Mouse (Mus musculus) limb, embryonic 10.5 days (tissue): ENCODE results near the gene Cby1. TPM values are rescaled to one million over a fixed set of nuclear protein-coding genes. Genes with fewer than 3 reads are reported as not detected.
"Not testable (repeated sequence)": the region's sequence is repeated elsewhere in the genome, so short reads cannot be mapped to it uniquely, and the experiment has no call there.

Source experiments
- DNase-seq: peaks from one replicate; pipeline ENCODE4 v3.0.0-alpha.2; 2017; ENCODE audit warnings: low spot score
- H3K27ac ChIP-seq: fragments of 300-500 bp; sonication (generic); 2 replicates; pipeline ENCODE4 v1.5.1; 2016; ENCODE audit warnings: mild to moderate bottlenecking
- H3K27me3 ChIP-seq: fragments of 300-500 bp; sonication (generic); 2 replicates; pipeline ENCODE4 v1.6.1; 2016; ENCODE audit warnings: low read depth, mild to moderate bottlenecking; ENCODE audit not compliant: poor library complexity, severe bottlenecking
- H3K36me3 ChIP-seq: fragments of 300-500 bp; sonication (generic); 2 replicates; pipeline ENCODE4 v1.6.1; 2016; ENCODE audit warnings: mild to moderate bottlenecking, moderate library complexity
- H3K4me1 ChIP-seq: fragments of 300-500 bp; sonication (generic); 2 replicates; pipeline ENCODE4 v1.6.1; 2016
- H3K4me3 ChIP-seq: fragments of 300-500 bp; sonication (generic); 2 replicates; pipeline ENCODE4 v1.5.1; 2016; ENCODE audit warnings: mild to moderate bottlenecking, moderate library complexity
- H3K9me3 ChIP-seq: fragments of 300-500 bp; sonication (generic); replicated peaks from 2 replicates; pipeline ENCODE4 v1.6.1; 2016; ENCODE audit warnings: mild to moderate bottlenecking
- WGBS: fragments of 180-500 bp; shearing (Covaris S2); methylation state at CpG from one replicate; pipeline ENCODE4 v1.1.7; 2016; 5-methylcytosine and 5-hydroxymethylcytosine counted together
- polyA plus RNA-seq: library from polyadenylated mRNA; unstranded; fragments of >200 nt; fragmentation: Nextera tagmentation; extraction: Ambion mirVana; gene quantifications from 2 replicates; pipeline ENCODE4 v1.2.1, GENCODE M21; 2016

Cby1 gene
- polyA plus RNA-seq, 1 experiment from 2014 or later, result 65.6 TPM

DNA sequence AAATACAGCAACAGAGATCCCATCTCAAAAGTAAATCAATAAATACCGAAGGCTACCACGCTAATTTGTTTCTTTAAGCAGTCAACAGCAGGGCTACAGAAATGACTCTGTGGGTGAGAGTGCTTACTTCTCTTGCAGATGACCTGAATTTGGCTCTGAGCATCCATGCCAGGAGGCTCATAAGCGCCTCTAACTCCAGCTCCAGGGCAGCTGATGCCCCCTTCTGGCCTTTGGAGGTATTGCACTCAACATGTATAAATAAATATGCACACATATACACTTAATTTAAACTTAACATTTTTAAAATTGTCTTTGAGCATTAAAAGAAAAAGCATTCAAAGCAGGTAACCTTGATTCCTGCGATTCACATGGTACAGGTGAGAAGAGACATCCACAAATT is 7.5 kb upstream of the Cby1 start:
- peak; percentile 29 for DNase-seq
- peaks cover 18% of the 10 kb centered on the region; the same call in 1 of the 2 replicates for H3K36me3 ChIP-seq
- no peaks in the 10 kb centered on the region for H3K9me3 ChIP-seq
- H3K27ac ChIP-seq, result no peak overlapping the region
- no peaks in the 10 kb centered on the region for H3K4me1 ChIP-seq
- WGBS, result 73% methylated on average over 4 of the region's 4 CpGs
- H3K4me3 ChIP-seq, result no peak overlapping the region
- H3K27me3 ChIP-seq, result no peaks in the 10 kb centered on the region

DNA sequence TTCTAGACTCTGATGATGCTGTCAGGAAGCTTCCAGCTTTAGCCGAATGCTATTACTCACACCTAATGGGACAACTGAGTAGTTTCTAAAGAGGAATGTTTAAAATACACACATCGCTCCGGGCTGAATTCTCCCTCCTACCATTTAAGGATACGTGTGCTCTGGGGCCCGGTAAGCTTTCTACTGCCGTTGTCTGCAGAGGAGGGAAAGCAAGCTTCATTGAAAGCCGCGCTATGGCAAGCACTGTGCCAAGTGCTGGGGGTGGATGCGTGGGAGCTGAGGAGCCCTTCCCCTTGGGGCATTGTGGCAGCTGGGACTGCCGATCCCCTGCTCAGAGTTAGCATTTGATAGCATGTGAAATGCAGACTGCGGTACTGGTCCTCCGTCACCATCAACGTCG is 2.5 kb upstream of the Cby1 start:
- H3K9me3 ChIP-seq, result no peaks in the 10 kb centered on the region; the same call in 1 of the 2 replicates
- H3K27me3 ChIP-seq, result no peaks in the 10 kb centered on the region
- WGBS, result 95% methylated on average over 14 of the region's 14 CpGs
- DNase-seq, result no peak
- H3K27ac ChIP-seq, result no peak overlapping the region
- H3K4me3 ChIP-seq, result no peak overlapping the region
- H3K4me1 ChIP-seq, result peaks cover 13% of the 10 kb centered on the region
- peaks cover 10% of the 10 kb centered on the region for H3K36me3 ChIP-seq

DNA sequence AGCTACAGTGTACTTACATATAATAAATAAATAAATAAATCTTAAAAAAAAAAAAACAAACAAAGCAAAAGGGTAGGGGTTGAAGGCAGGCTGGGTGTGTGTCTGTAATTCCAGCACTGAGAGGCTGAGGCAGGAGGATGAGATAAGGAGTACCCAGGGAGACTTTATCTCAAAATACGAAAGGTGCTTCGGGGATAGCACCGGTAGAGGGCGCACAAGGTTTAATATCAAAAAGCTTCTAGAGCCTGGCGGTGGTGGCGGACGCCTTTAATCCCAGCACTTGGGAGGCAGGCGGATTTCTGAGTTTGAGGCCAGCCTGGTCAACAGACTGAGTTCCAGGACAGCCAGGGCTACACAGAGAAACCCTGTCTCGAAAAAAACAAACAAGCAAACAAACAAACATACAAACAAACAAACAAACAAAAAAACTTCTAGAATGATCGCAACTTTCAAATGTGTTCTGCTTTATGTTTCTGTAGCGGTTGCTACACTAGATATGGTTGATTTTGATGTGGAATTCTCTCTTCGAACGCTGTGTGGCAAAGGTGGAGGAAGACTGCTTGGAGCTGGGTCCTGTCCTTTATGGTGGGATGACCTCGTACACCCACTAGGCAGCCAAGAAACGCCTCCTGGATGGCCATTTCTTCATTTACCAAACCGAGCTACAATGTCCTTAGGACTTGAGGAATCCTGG is 1.0 kb upstream of the Cby1 start:
- H3K4me1 ChIP-seq, result peaks cover 13% of the 10 kb centered on the region
- H3K9me3 ChIP-seq, result peaks cover 2% of the 10 kb centered on the region; the same call in 1 of the 2 replicates
- H3K27me3 ChIP-seq, result no peaks in the 10 kb centered on the region
- H3K4me3 ChIP-seq, result peak overlapping the region; percentile 68
- peak overlapping the region; percentile 95 for H3K27ac ChIP-seq
- DNase-seq, result peak; percentile 84
- WGBS, result 4% methylated on average over 16 of the region's 16 CpGs
- H3K36me3 ChIP-seq, result peaks cover 21% of the 10 kb centered on the region

DNA sequence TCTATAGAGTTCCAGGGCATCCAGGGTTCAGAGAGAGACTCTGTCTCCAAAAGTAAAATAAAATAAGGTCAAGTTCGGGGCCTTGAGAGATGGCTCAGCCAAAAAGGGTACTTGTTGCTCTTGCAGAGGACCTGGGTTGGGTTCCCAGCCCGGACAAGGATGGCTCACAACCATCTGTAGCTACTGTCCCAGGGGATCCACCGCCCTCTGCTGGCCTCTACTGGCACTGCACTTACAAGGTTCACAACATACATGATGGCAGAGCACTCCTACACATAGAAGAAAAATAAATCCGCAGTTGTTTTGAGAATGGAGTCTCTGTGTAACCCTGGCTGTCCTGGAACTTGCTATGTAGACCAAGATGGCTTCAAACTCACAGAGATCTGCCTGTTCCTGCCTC is 2.9 kb downstream of the Cby1 start:
- H3K27me3 ChIP-seq, result no peaks in the 10 kb centered on the region
- H3K36me3 ChIP-seq, result peaks cover 43% of the 10 kb centered on the region
- peak; percentile 52 for DNase-seq
- H3K27ac ChIP-seq, result no peak overlapping the region
- WGBS, result 74% methylated on average over 4 of the region's 4 CpGs
- no peak overlapping the region for H3K4me3 ChIP-seq
- H3K4me1 ChIP-seq, result peaks cover 13% of the 10 kb centered on the region
- peaks cover 2% of the 10 kb centered on the region; the same call in 1 of the 2 replicates for H3K9me3 ChIP-seq

DNA sequence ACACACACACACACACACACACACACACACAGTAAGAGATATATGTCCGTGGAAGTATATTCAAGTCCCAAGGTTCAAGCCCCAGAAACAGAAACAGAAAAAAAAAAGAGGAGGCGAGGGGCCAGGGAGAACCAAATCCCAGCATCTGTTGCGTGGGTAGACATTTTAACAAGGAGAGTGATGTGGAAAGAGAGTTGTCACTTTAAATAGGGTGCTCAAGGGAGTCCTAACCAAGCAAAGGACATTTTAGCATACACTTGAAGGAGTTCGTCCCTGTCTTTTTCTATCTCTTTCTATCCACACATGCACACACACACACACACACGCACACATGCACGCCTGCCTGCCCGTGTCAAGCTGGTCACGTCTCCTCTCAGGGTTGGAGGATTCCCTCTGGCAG is 5.7 kb downstream of the Cby1 start:
- no peak overlapping the region for H3K4me3 ChIP-seq
- H3K9me3 ChIP-seq, result peaks cover 2% of the 10 kb centered on the region; the same call in 1 of the 2 replicates
- H3K4me1 ChIP-seq, result peaks cover 4% of the 10 kb centered on the region
- no peak overlapping the region for H3K27ac ChIP-seq
- H3K36me3 ChIP-seq, result peaks cover 55% of the 10 kb centered on the region
- DNase-seq, result no peak
- WGBS, result 93% methylated on average over 8 of the region's 8 CpGs
- H3K27me3 ChIP-seq, result no peaks in the 10 kb centered on the region

DNA sequence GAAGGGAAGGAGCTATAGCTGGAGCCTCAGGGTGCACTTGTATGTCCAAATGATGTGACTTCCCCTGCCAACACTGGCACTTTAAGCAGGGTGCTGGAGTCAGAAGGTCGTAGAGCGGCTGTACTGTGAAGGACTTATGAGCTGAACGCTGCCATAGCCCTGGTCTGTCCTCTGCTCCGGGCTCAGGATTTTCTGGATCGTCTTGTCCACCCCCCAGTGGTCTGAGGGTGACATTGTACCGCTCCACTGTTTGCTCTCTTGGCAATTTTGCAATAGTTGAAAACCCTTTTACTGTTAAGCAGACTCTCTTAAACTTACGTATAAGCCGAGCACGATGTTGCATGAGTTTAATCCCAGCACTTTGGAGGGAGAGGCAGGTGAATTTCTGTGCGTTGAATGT is 10.2 kb downstream of the Cby1 start:
- 77% methylated on average over 10 of the region's 10 CpGs for WGBS
- Histone ChIP-seq H3K36me3 (peaks cover 52% of the 10 kb centered on the region), H3K9me3 (no peaks in the 10 kb centered on the region), H3K27ac (no peak overlapping the region), H3K4me3 (no peak overlapping the region), H3K27me3 (no peaks in the 10 kb centered on the region), H3K4me1 (peaks cover 6% of the 10 kb centered on the region)
- no peak for DNase-seq

DNA sequence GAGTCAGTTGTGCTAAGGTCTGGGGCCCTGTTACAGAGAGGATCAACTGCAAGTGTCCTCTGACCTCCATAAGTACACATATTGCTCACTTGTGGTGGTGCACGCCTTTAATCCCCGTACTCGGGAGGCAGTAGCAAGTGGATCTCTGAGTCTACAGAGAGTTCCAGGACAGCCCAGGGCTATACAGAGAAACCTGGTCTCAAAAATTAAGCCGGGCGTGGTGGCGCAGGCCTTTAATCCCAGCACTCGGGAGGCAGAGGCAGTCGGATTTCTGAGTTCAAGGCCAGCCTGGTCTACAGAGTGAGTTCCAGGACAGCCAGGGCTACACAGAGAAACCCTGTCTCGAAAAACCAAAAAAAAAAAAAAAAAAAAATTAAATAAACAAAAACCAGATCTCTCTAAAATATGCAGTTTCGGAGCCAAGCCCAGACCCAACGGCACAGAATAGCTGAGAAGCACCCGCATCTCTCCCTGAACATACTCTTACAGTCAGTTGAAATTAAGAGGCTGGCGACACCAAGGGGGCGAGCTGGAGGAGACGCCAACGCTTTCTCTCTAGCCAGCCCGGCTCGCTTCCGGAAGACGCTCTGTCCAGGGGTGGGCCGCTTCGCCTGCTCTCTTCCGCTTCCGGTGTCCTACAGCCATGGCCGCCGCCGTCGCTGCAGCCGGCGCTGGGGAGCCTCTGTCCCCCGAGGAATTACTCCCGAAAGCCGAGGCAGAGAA is 11.4 kb downstream of the Cby1 start, which contains the start of gene Tomm22:
TSS of gene Tomm22 (plus strand) at position 613 of the 723 bp plus-strand sequence.
- 21% methylated on average over 33 of the region's 33 CpGs for whole genome bisulfite sequencing
- peak; percentile 93 for DNase-seq
- Histone ChIP-seq H3K9me3 (no peaks in the 10 kb centered on the region), H3K36me3 (peaks cover 64% of the 10 kb centered on the region), H3K27ac (peak within 1 kb of the TSS; percentile 88), H3K4me3 (peak within 1 kb of the TSS; percentile 94), H3K4me1 (peaks cover 6% of the 10 kb centered on the region), H3K27me3 (no peaks in the 10 kb centered on the region)

DNA sequence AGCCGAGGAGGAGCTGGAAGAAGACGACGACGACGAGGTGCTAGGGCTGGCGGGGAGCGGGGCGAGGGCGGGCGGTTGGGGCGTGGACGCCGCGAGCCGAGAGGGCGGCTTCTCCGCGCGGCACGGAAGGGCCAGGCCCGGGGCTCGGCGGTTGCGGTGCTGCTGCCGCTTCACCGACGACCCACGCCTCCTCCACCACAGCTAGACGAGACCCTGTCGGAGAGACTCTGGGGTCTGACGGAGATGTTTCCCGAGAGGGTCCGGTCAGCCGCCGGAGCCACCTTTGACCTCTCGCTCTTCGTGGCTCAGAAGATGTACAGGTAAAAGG is 11.9 kb downstream of the Cby1 start:
- under 1% methylated on average over 37 of the region's 37 CpGs for WGBS
- no peak for DNase-seq

DNA sequence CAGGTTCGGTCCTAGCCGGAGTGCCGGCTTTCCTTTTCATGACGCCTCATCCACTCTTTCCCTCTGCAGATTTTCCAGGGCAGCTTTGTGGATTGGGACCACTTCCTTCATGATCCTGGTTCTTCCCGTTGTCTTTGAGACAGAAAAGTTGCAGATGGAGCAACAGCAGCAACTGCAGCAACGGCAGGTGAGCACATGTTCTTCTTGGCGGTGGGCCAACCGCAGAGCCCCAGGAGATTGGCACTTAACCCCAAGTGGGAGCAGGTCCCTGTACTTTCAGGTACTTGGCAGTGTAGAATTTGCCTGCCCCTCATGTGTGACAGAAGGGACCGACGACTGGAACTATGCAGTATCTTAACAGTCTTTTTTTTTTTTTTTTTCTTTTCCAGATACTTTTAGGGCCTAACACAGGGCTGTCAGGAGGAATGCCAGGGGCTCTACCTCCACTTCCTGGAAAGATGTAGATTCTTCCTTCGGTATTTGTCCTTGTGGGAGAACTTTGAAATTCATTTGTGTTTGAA is 12.9 kb downstream of the Cby1 start:
- not testable (repeated sequence) for H3K4me1 ChIP-seq, H3K9me3 ChIP-seq, DNase-seq, H3K27ac ChIP-seq, H3K27me3 ChIP-seq
- 92% methylated on average over 11 of the region's 11 CpGs for WGBS
- Histone ChIP-seq H3K4me3 (peak overlapping the region; percentile 94), H3K36me3 (peaks cover 64% of the 10 kb centered on the region)

More for the DNA sequence above, 11.9 kb downstream of the Cby1 start:
- H3K36me3 ChIP-seq, result peaks cover 64% of the 10 kb centered on the region
- H3K27me3 ChIP-seq, result no peaks in the 10 kb centered on the region
- H3K4me1 ChIP-seq, result peaks cover 6% of the 10 kb centered on the region
- H3K4me3 ChIP-seq, result peak overlapping the region; percentile 94
- H3K27ac ChIP-seq, result peak overlapping the region; percentile 88
- no peaks in the 10 kb centered on the region for H3K9me3 ChIP-seq

DNA sequence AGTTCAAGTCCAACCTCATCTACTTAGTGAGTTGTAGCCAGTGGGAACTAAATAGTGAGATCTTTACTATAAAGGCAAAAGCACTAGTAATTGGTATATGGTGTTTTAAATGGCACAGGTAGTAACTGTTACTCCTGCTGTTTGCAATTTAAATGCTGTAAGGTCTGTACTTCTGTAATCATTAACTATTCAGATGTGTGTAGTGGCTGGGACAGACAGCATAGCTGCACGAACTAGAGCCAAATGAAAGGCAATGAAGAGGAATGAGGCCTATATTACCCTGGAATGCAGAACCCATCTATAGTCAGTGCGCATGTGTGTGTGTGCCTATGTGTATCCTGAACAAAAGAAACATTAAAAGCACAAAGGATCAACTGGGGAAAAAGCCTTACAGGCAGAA is 18.9 kb downstream of the Cby1 start:
- H3K4me3 ChIP-seq, result no peak overlapping the region
- no peaks in the 10 kb centered on the region for H3K27me3 ChIP-seq
- no peaks in the 10 kb centered on the region for H3K9me3 ChIP-seq
- no peak overlapping the region for H3K27ac ChIP-seq
- WGBS, result 96% methylated on average over 2 of the region's 2 CpGs
- H3K36me3 ChIP-seq, result peaks cover 73% of the 10 kb centered on the region
- H3K4me1 ChIP-seq, result 0 out of 2 replicates have a peak, but pooled peaks cover 3% of the 10 kb centered on the region
- no peak for DNase-seq

DNA sequence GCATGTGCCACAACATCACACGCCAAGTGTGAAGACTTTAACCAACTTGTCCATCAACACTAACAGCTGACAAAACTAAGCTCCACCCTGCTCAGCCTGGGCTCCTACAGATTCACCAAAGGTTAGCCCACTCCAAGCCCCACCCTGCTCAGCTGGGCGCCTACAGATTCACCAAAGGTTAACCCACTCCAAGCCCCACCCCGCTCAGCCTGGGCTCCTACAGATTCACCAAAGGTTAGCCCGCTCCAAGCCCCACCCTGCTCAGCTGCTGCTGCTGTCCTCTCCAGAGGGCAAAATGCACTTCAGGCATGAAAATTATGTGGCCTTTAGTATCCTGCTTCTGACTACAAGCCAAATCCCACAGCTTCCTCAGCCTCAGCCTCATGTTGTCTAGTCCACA is 23.0 kb downstream of the Cby1 start:
- Histone ChIP-seq H3K4me3 (no peak overlapping the region), H3K36me3 (peaks cover 41% of the 10 kb centered on the region), H3K4me1 (peaks cover 39% of the 10 kb centered on the region), H3K9me3 (no peaks in the 10 kb centered on the region), H3K27me3 (no peaks in the 10 kb centered on the region), H3K27ac (no peak overlapping the region)
- WGBS, result 87% methylated on average over 4 of the region's 4 CpGs
- no peak for DNase-seq

DNA sequence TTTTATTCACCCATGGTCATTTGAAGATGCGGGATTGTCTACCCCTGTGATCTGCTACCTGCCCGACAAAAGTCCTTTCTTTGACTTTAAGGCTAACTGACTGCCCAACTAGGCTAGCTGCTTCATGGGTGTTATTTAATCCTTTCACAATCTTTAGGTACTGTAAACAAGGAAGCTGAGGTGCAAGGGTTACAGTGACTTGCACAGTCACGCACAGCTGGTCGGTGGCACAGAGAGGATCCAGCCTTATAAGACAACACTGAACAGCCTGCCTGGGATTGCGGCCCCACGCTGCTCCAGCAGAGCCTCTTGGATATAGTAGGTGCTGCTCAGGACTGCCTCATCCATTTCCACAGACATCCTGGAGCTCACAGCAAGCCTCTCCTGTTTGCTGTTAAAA is 24.1 kb downstream of the Cby1 start:
- no peak for DNase-seq
- peaks cover 29% of the 10 kb centered on the region for H3K36me3 ChIP-seq
- H3K9me3 ChIP-seq, result no peaks in the 10 kb centered on the region
- no peaks in the 10 kb centered on the region for H3K27me3 ChIP-seq
- 92% methylated on average over 6 of the region's 6 CpGs for WGBS
- peaks cover 39% of the 10 kb centered on the region for H3K4me1 ChIP-seq
- no peak overlapping the region for H3K27ac ChIP-seq
- H3K4me3 ChIP-seq, result no peak overlapping the region
